Mouse (Mus musculus) hindbrain, postnatal 0 days (tissue): ENCODE results near the gene Slc4a4. TPM values are rescaled to one million over a fixed set of nuclear protein-coding genes. Genes with fewer than 3 reads are reported as not detected.

Experiments used
- ATAC-seq: fragments of 200-750 bp; cut with Nextera tagmentation; 2 replicates; pipeline ENCODE4 v1.8.0; 2017; ENCODE audit warnings: mild to moderate bottlenecking, moderate TSS enrichment, moderate library complexity
- DNase-seq: peaks from one replicate; pipeline ENCODE4 v3.0.0-alpha.2; 2015; ENCODE audit warnings: low spot score
- H3K27ac ChIP-seq: fragments of 300-500 bp; sonication (generic); 2 replicates; pipeline ENCODE4 v1.5.1; 2014; ENCODE audit warnings: mild to moderate bottlenecking
- H3K27me3 ChIP-seq: fragments of 300-500 bp; sonication (generic); 2 replicates; pipeline ENCODE4 v1.6.1; 2014; ENCODE audit warnings: low read length, mixed read lengths; ENCODE audit not compliant: insufficient read depth
- H3K36me3 ChIP-seq: fragments of 300-500 bp; sonication (generic); 2 replicates; pipeline ENCODE4 v1.6.1; 2014; ENCODE audit warnings: low read length, mixed read lengths; ENCODE audit not compliant: insufficient read depth
- H3K4me1 ChIP-seq: fragments of 300-500 bp; sonication (generic); 2 replicates; pipeline ENCODE4 v1.6.1; 2014; ENCODE audit warnings: antibody characterized with exemption, low read length, mixed read lengths; ENCODE audit not compliant: insufficient read depth
- H3K4me2 ChIP-seq: fragments of 300-500 bp; sonication (generic); 2 replicates; pipeline ENCODE4 v1.6.1; 2014; ENCODE audit warnings: low read depth, mild to moderate bottlenecking, low read length, moderate library complexity, mixed read lengths
- H3K4me3 ChIP-seq: fragments of 300-500 bp; sonication (generic); 2 replicates; pipeline ENCODE4 v1.5.1; 2014; ENCODE audit warnings: low read length
- H3K9ac ChIP-seq: fragments of 300-500 bp; sonication (generic); replicated peaks from 2 replicates; pipeline ENCODE4 v1.6.1; 2014; ENCODE audit warnings: mild to moderate bottlenecking, low read length, moderate library complexity, mixed read lengths
- H3K9me3 ChIP-seq: fragments of 300-500 bp; sonication (generic); 2 replicates; pipeline ENCODE4 v1.6.1; 2016; ENCODE audit warnings: low read length, mixed read lengths
- CTCF ChIP-seq: IDR thresholded peaks from 2 replicates; pipeline ENCODE4 v1.5.1; 2016; ENCODE audit warnings: antibody characterized with exemption, control low read depth, low read depth
- WGBS: fragments of 180-500 bp; shearing (Covaris S2); extraction: QIAGEN DNeasy Blood & Tissue Kit; methylation state at CpG from one replicate; pipeline ENCODE4 v1.1.7; 2014; 5-methylcytosine and 5-hydroxymethylcytosine counted together
- polyA plus RNA-seq: library from polyadenylated mRNA; unstranded; fragments of >200 nt; fragmentation: Nextera tagmentation; extraction: Ambion mirVana; gene quantifications from 2 replicates; pipeline ENCODE4 v1.2.1, GENCODE M21; 2015
- total RNA-seq: library from RNA; depleted of rRNA; stranded (reverse); fragments of >200 nt; gene quantifications from 2 replicates; pipeline ENCODE4 v1.2.3, GENCODE M21; 2014

Gene Slc4a4
- total and polyA plus RNA-seq, 2 experiments from 2014 or later, result 31.1 to 68.8 TPM

DNA sequence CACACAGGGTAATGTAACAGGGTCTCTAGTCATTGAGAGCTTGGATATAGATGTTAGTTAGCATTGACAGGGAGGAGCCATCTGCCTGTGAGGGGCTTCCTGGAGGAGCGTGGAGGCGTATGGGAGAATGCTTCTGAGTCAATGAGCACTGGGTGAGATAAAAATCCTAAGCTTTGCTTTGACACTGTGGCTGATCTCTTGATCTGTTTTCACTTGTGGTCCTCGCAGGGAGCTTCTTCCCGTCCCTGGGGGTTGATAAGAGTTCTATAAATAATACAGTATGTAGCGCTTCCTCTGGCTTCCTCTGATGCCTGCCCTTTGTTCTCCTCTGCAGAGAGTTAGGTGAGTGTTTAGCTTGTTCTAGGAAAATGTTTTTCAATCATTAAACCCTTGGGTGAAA is 149.5 kb downstream of the Slc4a4 start:
- H3K9me3 ChIP-seq, result no peaks in the 10 kb centered on the region
- no peak overlapping the region for H3K27ac ChIP-seq
- 55% methylated on average over 5 of the region's 5 CpGs for WGBS
- no peak overlapping the region for H3K4me2 ChIP-seq
- DNase-seq (no peak), ATAC-seq (no peak)
- no peak for TF ChIP-seq CTCF
- no peaks in the 10 kb centered on the region for H3K27me3 ChIP-seq
- no peak overlapping the region for H3K4me3 ChIP-seq
- no peaks in the 10 kb centered on the region for H3K36me3 ChIP-seq
- H3K4me1 ChIP-seq, result no peaks in the 10 kb centered on the region
- no peak overlapping the region for H3K9ac ChIP-seq

DNA sequence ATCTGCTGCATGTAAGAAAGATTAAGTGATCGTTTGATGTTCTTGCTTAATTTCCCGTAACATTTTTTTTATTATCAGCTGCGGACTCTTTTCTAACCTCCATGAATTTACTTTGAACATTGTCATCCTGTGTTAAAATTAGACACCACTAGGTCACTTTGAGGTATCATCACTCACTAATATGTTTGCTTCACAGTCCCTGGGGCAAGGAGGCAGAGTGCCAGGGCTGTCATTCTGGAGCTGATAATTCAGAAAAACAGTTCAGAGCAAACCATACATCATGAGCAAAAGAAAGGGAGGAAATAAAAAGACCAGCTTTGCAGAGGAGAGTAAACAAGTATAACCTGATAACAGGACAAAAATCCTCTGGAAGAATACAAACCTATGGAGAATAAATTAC is 154.2 kb downstream of the Slc4a4 start:
- no peak for TF ChIP-seq CTCF
- no peak for ATAC-seq

DNA sequence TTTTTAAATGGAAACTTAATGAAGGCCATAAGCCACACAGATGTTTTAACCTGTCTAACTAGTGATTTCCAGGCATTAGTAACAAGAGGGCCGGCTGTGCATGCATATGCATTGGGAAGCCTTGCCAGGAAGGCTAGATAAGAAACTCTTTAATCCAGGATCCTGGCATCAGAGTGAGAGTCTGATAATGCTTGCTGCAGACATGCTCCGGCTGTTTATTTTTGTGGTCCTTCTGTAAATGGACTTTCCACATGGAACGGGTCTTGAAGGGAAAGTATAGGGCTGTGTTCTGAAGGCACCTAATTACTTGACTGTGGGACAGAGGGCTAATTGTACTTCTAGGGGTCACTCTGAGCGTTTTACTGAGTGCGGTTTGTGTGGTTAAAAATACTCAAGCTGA is 157.2 kb downstream of the Slc4a4 start:
- 65% methylated on average over 5 of the region's 5 CpGs for WGBS
- no peak for TF ChIP-seq CTCF
- no peak for DNase-seq

More for the DNA sequence above, 154.2 kb downstream of the Slc4a4 start:
- Histone ChIP-seq H3K4me1 (no peaks in the 10 kb centered on the region), H3K9ac (no peak overlapping the region), H3K4me2 (no peak overlapping the region), H3K4me3 (no peak overlapping the region), H3K9me3 (no peaks in the 10 kb centered on the region), H3K27me3 (no peaks in the 10 kb centered on the region), H3K27ac (no peak overlapping the region), H3K36me3 (no peaks in the 10 kb centered on the region)
- DNase-seq, result no peak
- 57% methylated on average over 3 of the region's 3 CpGs for WGBS

DNA sequence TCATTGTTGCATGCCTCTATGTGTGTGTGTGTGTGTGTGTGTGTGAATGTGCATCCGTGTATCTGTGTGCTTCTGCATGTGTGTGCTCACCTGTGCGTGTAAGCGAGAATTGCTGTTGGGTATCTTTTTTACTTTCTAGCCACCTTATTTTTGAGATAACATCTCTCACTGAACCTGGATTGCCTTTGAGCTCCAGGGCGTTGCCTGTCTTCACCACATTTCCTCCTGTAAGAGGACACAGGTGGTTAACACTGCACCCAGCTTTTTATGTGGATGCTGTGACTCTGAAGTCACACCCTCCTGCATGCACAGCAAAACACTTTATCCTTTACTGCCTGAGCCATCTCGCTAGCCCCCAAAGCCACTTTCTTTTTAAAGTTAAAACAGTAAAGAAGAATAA is 158.2 kb downstream of the Slc4a4 start:
- no peaks in the 10 kb centered on the region for H3K4me1 ChIP-seq
- no peak for ATAC-seq
- WGBS, result 93% methylated on average over 5 of the region's 5 CpGs
- DNase-seq, result no peak
- H3K9me3 ChIP-seq, result no peaks in the 10 kb centered on the region
- no peak overlapping the region for H3K4me3 ChIP-seq
- no peak overlapping the region for H3K9ac ChIP-seq
- no peaks in the 10 kb centered on the region for H3K36me3 ChIP-seq
- TF ChIP-seq CTCF, result no peak
- no peak overlapping the region for H3K4me2 ChIP-seq
- no peak overlapping the region for H3K27ac ChIP-seq
- H3K27me3 ChIP-seq, result no peaks in the 10 kb centered on the region

More for the DNA sequence above, 157.2 kb downstream of the Slc4a4 start:
- Histone ChIP-seq H3K4me1 (no peaks in the 10 kb centered on the region), H3K4me2 (no peak overlapping the region), H3K27me3 (no peaks in the 10 kb centered on the region), H3K9me3 (no peaks in the 10 kb centered on the region), H3K9ac (no peak overlapping the region), H3K27ac (no peak overlapping the region), H3K36me3 (no peaks in the 10 kb centered on the region), H3K4me3 (no peak overlapping the region)
- ATAC-seq, result no peak

DNA sequence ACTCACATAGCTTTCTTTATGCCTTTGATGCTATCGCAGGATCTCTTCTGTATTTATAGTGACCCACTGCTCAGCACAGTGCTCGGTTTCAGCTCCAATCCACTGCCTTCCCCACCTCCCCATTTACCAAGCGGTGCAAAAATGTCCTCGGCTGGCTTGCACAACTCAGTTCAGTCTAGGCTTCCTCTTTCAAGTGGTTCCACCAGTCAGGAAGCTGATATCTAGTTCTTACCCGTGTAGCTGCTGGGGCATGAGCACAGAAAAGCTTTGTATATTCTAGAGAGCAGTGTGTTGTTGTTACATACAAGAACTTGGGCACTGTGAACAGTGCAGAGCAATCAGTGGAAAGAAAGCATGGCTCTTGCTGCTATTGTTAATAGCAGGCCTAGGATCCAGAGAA is 165.0 kb downstream of the Slc4a4 start:
- WGBS, result 88% methylated on average over 5 of the region's 5 CpGs
- no peak for ATAC-seq
- no peak overlapping the region for H3K27ac ChIP-seq

GRCm38 (mm10) chr5:89052230-89052629 is 165.6 kb downstream of the Slc4a4 start:
- Histone ChIP-seq H3K27ac (no peak overlapping the region), H3K9ac (no peak overlapping the region), H3K4me3 (no peak overlapping the region), H3K27me3 (no peaks in the 10 kb centered on the region), H3K9me3 (no peaks in the 10 kb centered on the region), H3K4me2 (no peak overlapping the region), H3K36me3 (no peaks in the 10 kb centered on the region), H3K4me1 (no peaks in the 10 kb centered on the region)
- DNase-seq (no peak), ATAC-seq (no peak)
- WGBS, result 63% methylated on average over 5 of the region's 5 CpGs
- no peak for TF ChIP-seq CTCF

More for the DNA sequence above, 165.0 kb downstream of the Slc4a4 start:
- TF ChIP-seq CTCF, result no peak
- Histone ChIP-seq H3K27me3 (no peaks in the 10 kb centered on the region), H3K4me3 (no peak overlapping the region), H3K9me3 (no peaks in the 10 kb centered on the region), H3K9ac (no peak overlapping the region), H3K4me2 (no peak overlapping the region), H3K36me3 (no peaks in the 10 kb centered on the region), H3K4me1 (no peaks in the 10 kb centered on the region)
- DNase-seq, result no peak

- ATAC-seq (no peak), DNase-seq (peak; percentile 18)
- no peaks in the 10 kb centered on the region for H3K27me3 ChIP-seq
- no peak overlapping the region for H3K4me2 ChIP-seq
- no peak overlapping the region for H3K4me3 ChIP-seq
- H3K4me1 ChIP-seq, result no peaks in the 10 kb centered on the region
- no peak overlapping the region for H3K27ac ChIP-seq
- WGBS, result 60% methylated on average over 3 of the region's 3 CpGs
- H3K9ac ChIP-seq, result no peak overlapping the region
- H3K9me3 ChIP-seq, result no peaks in the 10 kb centered on the region
- no peak for TF ChIP-seq CTCF
- H3K36me3 ChIP-seq, result no peaks in the 10 kb centered on the region
Observed at GRCm38 (mm10) chr5:89055656-89056055, 169.0 kb downstream of the Slc4a4 start.
